Mouse (Mus musculus) E14TG2a.4 (cell line): ENCODE data around the gene Brpf1.

ENCODE experiments used
- CTCF ChIP-seq: conservative IDR thresholded peaks from 2 replicates; pipeline ENCODE4 v1.5.1; 2014; ENCODE audit warnings: low read length
- POU5F1 ChIP-seq: IDR thresholded peaks from 2 replicates; pipeline ENCODE4 v1.6.1; 2014; ENCODE audit warnings: low read length, borderline replicate concordance

DNA sequence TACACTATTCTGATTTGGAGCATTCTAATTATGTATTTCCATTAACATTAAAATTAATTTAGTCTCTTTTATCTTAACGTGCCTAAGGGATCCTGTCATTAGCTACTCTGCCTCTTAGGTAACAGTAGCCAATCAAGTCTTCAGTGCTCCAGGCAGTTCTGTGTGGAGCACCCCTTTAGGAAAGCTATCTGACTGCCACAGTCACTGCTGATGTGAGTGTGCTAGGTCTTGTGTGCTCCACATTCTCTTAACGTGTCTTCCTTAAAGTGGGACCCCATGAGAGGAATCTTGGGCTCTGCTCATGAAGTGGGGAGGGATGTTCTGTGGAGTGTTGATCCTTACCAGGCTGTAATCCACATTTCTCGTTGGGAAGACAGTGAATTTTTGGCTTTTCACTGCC is 34.6 kb upstream of the Brpf1 start:
- no peak for TF ChIP-seq CTCF
- TF ChIP-seq POU5F1: no peak
